Mouse (Mus musculus) erythroblast, embryonic 14.5 days (primary cell): ENCODE measurements around the gene Cdyl2.

Experiments used
- GATA1 ChIP-seq: IDR thresholded peaks from 2 replicates; pipeline ENCODE4 v1.6.1; 2012; ENCODE audit warnings: low read length, inconsistent platforms, mixed read lengths
- TAL1 ChIP-seq: IDR thresholded peaks from 3 replicates; pipeline ENCODE4 v1.6.1; 2012; ENCODE audit warnings: low read length, inconsistent platforms, mixed read lengths

GRCm38 (mm10) chr8:116602806-116603205 is 130.0 kb downstream of the Cdyl2 start:
- TF ChIP-seq GATA1 (no peak), TAL1 (no peak)
